Mouse (Mus musculus) CH12.LX (cell line): ENCODE measurements around the gene Itk. TPM values are rescaled to one million over a fixed set of nuclear protein-coding genes. Genes with fewer than 3 reads are reported as not detected.
A peak's percentile ranks its signal among the peaks of the same experiment; 100 is the strongest.

Experiments
- DNase-seq: peaks from one replicate; pipeline ENCODE4 v3.0.0-alpha.2; 2013; ENCODE audit errors: extremely low read depth
- H3K27ac ChIP-seq: 2 replicates; pipeline ENCODE4 v1.5.1; 2012; ENCODE audit warnings: low read depth, mild to moderate bottlenecking, control low read depth, moderate library complexity; ENCODE audit not compliant: insufficient read depth
- H3K27me3 ChIP-seq: replicated peaks from 2 replicates; pipeline ENCODE3; 2012; ENCODE audit warnings: inconsistent platforms
- H3K36me3 ChIP-seq, 2 experiments: replicated peaks in 1 of 2; 2 replicates each; pipeline versions ENCODE3 to v1.6.1; 2012; ENCODE audit warnings: inconsistent platforms in 1 of 2, low read length in 1 of 2, mild to moderate bottlenecking in 1 of 2, mixed read lengths in 1 of 2, moderate library complexity in 1 of 2; ENCODE audit not compliant: control insufficient read depth in 1 of 2, insufficient read depth in 1 of 2
- H3K4me1 ChIP-seq, 2 experiments: 2 replicates each; pipeline ENCODE4 v1.6.1; 2012; ENCODE audit warnings: inconsistent platforms in 1 of 2, moderate library complexity in 1 of 2; ENCODE audit not compliant: insufficient read depth in 2 of 2, control insufficient read depth in 1 of 2
- H3K4me2 ChIP-seq: 2 replicates; pipeline ENCODE4 v1.6.1; 2012; ENCODE audit warnings: low read depth, mild to moderate bottlenecking, control low read depth; ENCODE audit not compliant: poor library complexity, insufficient read depth, severe bottlenecking
- H3K4me3 ChIP-seq, 3 experiments: fragments of 150-350 bp in 1 of 3; sonication (generic) in 1 of 3; replicated peaks in 1 of 3; 2 replicates each; pipeline versions ENCODE3 to v1.5.1; 2011 to 2012; ENCODE audit warnings: low read depth in 2 of 3, low read length in 2 of 3, mild to moderate bottlenecking in 2 of 3, moderate library complexity in 2 of 3, control low read depth in 1 of 3, improper control_type of control experiment in 1 of 3, inconsistent platforms in 1 of 3, mixed read lengths in 1 of 3; ENCODE audit not compliant: poor library complexity in 1 of 3
- H3K79me2 ChIP-seq: replicated peaks from 2 replicates; pipeline ENCODE4 v1.6.1; 2012; ENCODE audit warnings: mild to moderate bottlenecking, moderate library complexity; ENCODE audit not compliant: control insufficient read depth, poor library complexity, insufficient read depth, severe bottlenecking; ENCODE audit errors: extremely low read depth
- H3K9ac ChIP-seq: 2 replicates; pipeline ENCODE4 v1.6.1; 2012; ENCODE audit warnings: low read depth, mild to moderate bottlenecking, control low read depth, moderate library complexity; ENCODE audit not compliant: insufficient read depth
- H3K9me3 ChIP-seq: replicated peaks from 2 replicates; pipeline ENCODE3; 2012; ENCODE audit warnings: low read length, inconsistent platforms, mixed read lengths
- BHLHE40 ChIP-seq: IDR thresholded peaks from 2 replicates; pipeline ENCODE4 v1.6.1; 2011; ENCODE audit warnings: mild to moderate bottlenecking, low read depth, low read length, improper control_type of control experiment
- CHD1 ChIP-seq: IDR thresholded peaks from 2 replicates; pipeline ENCODE4 v1.6.1; 2012; ENCODE audit warnings: low read depth, low read length, improper control_type of control experiment, inconsistent platforms
- CHD2 ChIP-seq: IDR thresholded peaks from 2 replicates; pipeline ENCODE4 v1.6.1; 2011; ENCODE audit warnings: low read length, improper control_type of control experiment
- CTCF ChIP-seq, 2 experiments: IDR thresholded peaks in 1 of 2; conservative IDR thresholded peaks in 1 of 2; 2 replicates each; pipeline ENCODE4 v1.5.1; 2011 to 2012; ENCODE audit warnings: low read depth in 2 of 2, low read length in 2 of 2, improper control_type of control experiment in 1 of 2, inconsistent platforms in 1 of 2, mild to moderate bottlenecking in 1 of 2, moderate library complexity in 1 of 2
- E2F4 ChIP-seq: IDR thresholded peaks from 2 replicates; pipeline ENCODE4 v1.6.1; 2011; ENCODE audit warnings: low read depth, low read length, improper control_type of control experiment; ENCODE audit not compliant: insufficient replicate concordance
- ELF1 ChIP-seq: IDR thresholded peaks from 2 replicates; pipeline ENCODE4 v1.6.1; 2014; ENCODE audit warnings: low read depth, mild to moderate bottlenecking, inconsistent platforms, low read length, improper control_type of control experiment
- EP300 ChIP-seq: IDR thresholded peaks from 2 replicates; pipeline ENCODE4 v1.6.1; 2011; ENCODE audit warnings: low read length, improper control_type of control experiment
- ETS1 ChIP-seq: conservative IDR thresholded peaks from 2 replicates; pipeline ENCODE4 v1.6.1; 2012; ENCODE audit warnings: low read depth, mild to moderate bottlenecking, inconsistent platforms, low read length, improper control_type of control experiment, moderate library complexity
- GABPA ChIP-seq: IDR thresholded peaks from 2 replicates; pipeline ENCODE4 v1.6.1; 2012; ENCODE audit warnings: low read depth, low read length, improper control_type of control experiment, inconsistent platforms; ENCODE audit not compliant: insufficient replicate concordance
- HCFC1 ChIP-seq: IDR thresholded peaks from 2 replicates; pipeline ENCODE4 v1.6.1; 2012; ENCODE audit warnings: low read depth, mild to moderate bottlenecking, inconsistent platforms, low read length, improper control_type of control experiment
- IRF4 ChIP-seq: IDR thresholded peaks from 2 replicates; pipeline ENCODE4 v1.6.1; 2014; ENCODE audit warnings: low read depth, mild to moderate bottlenecking, inconsistent platforms, low read length, improper control_type of control experiment
- JUN ChIP-seq: IDR thresholded peaks from 2 replicates; pipeline ENCODE4 v1.6.1; 2011; ENCODE audit warnings: low read depth, mild to moderate bottlenecking, low read length, improper control_type of control experiment, moderate library complexity; ENCODE audit not compliant: insufficient read depth
- JUND ChIP-seq: conservative IDR thresholded peaks from 2 replicates; pipeline ENCODE4 v1.6.1; 2011; ENCODE audit warnings: low read depth, low read length, improper control_type of control experiment
- KAT2A ChIP-seq: IDR thresholded peaks from 2 replicates; pipeline ENCODE4 v1.6.1; 2012; ENCODE audit warnings: low read length, improper control_type of control experiment, inconsistent platforms; ENCODE audit not compliant: insufficient replicate concordance
- MAFK ChIP-seq: IDR thresholded peaks from 2 replicates; pipeline ENCODE4 v1.6.1; 2011; ENCODE audit warnings: low read length, improper control_type of control experiment; ENCODE audit not compliant: insufficient replicate concordance
- MAX ChIP-seq: IDR thresholded peaks from 2 replicates; pipeline ENCODE4 v1.6.1; 2011; ENCODE audit warnings: low read length, improper control_type of control experiment
- MAZ ChIP-seq: IDR thresholded peaks from 2 replicates; pipeline ENCODE4 v1.6.1; 2012; ENCODE audit warnings: low read depth, mild to moderate bottlenecking, inconsistent platforms, low read length, improper control_type of control experiment, moderate library complexity
- MEF2A ChIP-seq: IDR thresholded peaks from 2 replicates; pipeline ENCODE4 v1.6.1; 2014; ENCODE audit warnings: low read depth, mild to moderate bottlenecking, inconsistent platforms, low read length, improper control_type of control experiment, borderline replicate concordance
- MXI1 ChIP-seq: IDR thresholded peaks from 2 replicates; pipeline ENCODE4 v1.6.1; 2011; ENCODE audit warnings: mild to moderate bottlenecking, low read depth, low read length, improper control_type of control experiment
- MYC ChIP-seq: IDR thresholded peaks from 2 replicates; pipeline ENCODE4 v1.6.1; 2011; ENCODE audit warnings: low read depth, mild to moderate bottlenecking, improper control_type of control experiment, low read length
- NELFE ChIP-seq: IDR thresholded peaks from 2 replicates; pipeline ENCODE4 v1.6.1; 2011; ENCODE audit warnings: low read depth, low read length, improper control_type of control experiment
- NRF1 ChIP-seq: IDR thresholded peaks from 2 replicates; pipeline ENCODE4 v1.6.1; 2014; ENCODE audit warnings: low read depth, mild to moderate bottlenecking, inconsistent platforms, low read length, improper control_type of control experiment, moderate library complexity
- PAX5 ChIP-seq: IDR thresholded peaks from 2 replicates; pipeline ENCODE4 v1.6.1; 2012; ENCODE audit warnings: low read length, inconsistent platforms, mixed read lengths
- POLR2A ChIP-seq: IDR thresholded peaks from 2 replicates; pipeline ENCODE4 v1.6.1; 2011; ENCODE audit warnings: low read depth, mild to moderate bottlenecking, improper control_type of control experiment, low read length
- POLR2AphosphoS2 ChIP-seq: IDR thresholded peaks from 2 replicates; pipeline ENCODE4 v1.6.1; 2011; ENCODE audit warnings: low read depth, low read length, improper control_type of control experiment
- RAD21 ChIP-seq: IDR thresholded peaks from 2 replicates; pipeline ENCODE4 v1.6.1; 2011; ENCODE audit warnings: low read depth, mild to moderate bottlenecking, low read length, improper control_type of control experiment, moderate library complexity
- RCOR1 ChIP-seq: conservative IDR thresholded peaks from 2 replicates; pipeline ENCODE4 v1.6.1; 2012; ENCODE audit warnings: low read depth, mild to moderate bottlenecking, inconsistent platforms, low read length, improper control_type of control experiment
- SIN3A ChIP-seq: IDR thresholded peaks from 2 replicates; pipeline ENCODE4 v1.6.1; 2012; ENCODE audit warnings: low read length, improper control_type of control experiment, inconsistent platforms
- SMC3 ChIP-seq: IDR thresholded peaks from 2 replicates; pipeline ENCODE4 v1.6.1; 2011; ENCODE audit warnings: low read depth, low read length, improper control_type of control experiment
- TBP ChIP-seq: conservative IDR thresholded peaks from 2 replicates; pipeline ENCODE4 v1.6.1; 2011; ENCODE audit warnings: low read depth, low read length, improper control_type of control experiment
- TCF12 ChIP-seq: IDR thresholded peaks from 2 replicates; pipeline ENCODE4 v1.6.1; 2014; ENCODE audit warnings: low read depth, mild to moderate bottlenecking, inconsistent platforms, low read length, improper control_type of control experiment
- UBTF ChIP-seq: IDR thresholded peaks from 2 replicates; pipeline ENCODE4 v1.6.1; 2012; ENCODE audit warnings: low read depth, mild to moderate bottlenecking, inconsistent platforms, low read length, improper control_type of control experiment, moderate library complexity
- USF1 ChIP-seq: IDR thresholded peaks from 2 replicates; pipeline ENCODE4 v1.6.1; 2014; ENCODE audit warnings: low read depth, mild to moderate bottlenecking, inconsistent platforms, low read length, improper control_type of control experiment
- USF2 ChIP-seq: conservative IDR thresholded peaks from 2 replicates; pipeline ENCODE4 v1.6.1; 2011; ENCODE audit warnings: low read depth, low read length, improper control_type of control experiment
- ZC3H11A ChIP-seq: IDR thresholded peaks from 2 replicates; pipeline ENCODE4 v1.6.1; 2012; ENCODE audit warnings: low read depth, mild to moderate bottlenecking, inconsistent platforms, low read length, improper control_type of control experiment
- ZKSCAN1 ChIP-seq: IDR thresholded peaks from 2 replicates; pipeline ENCODE4 v1.6.1; 2012; ENCODE audit warnings: low read depth, inconsistent platforms, low read length, improper control_type of control experiment, borderline replicate concordance
- ZMIZ1 ChIP-seq: IDR thresholded peaks from 2 replicates; pipeline ENCODE4 v1.6.1; 2012; ENCODE audit warnings: low read depth, mild to moderate bottlenecking, inconsistent platforms, low read length, improper control_type of control experiment
- ZNF384 ChIP-seq: IDR thresholded peaks from 2 replicates; pipeline ENCODE4 v1.6.1; 2012; ENCODE audit warnings: low read depth, low read length, improper control_type of control experiment, inconsistent platforms
- dilution Hi-C: fragments of 300-500 bp; cut with MboI; formaldehyde crosslinking; loops from 2 replicates; pipeline ENCODE4 v1.14.3; 2020; ENCODE audit warnings: low sequenced_read_pairs; ENCODE audit not compliant: extremely low pct_unique_long_range_greater_than_20kb, extremely low pct_ligation_motif_present
- in situ Hi-C: fragments of 300-500 bp; cut with MboI; formaldehyde crosslinking; loops from 3 replicates; pipeline ENCODE4 v1.14.3; 2019; ENCODE audit warnings: low sequenced_read_pairs, low pct_ligation_motif_present, low pct_unique_long_range_greater_than_20kb, mixed read lengths
- polyA plus RNA-seq: library from polyadenylated mRNA; unstranded; fragments of >175 nt; gene quantifications from 2 replicates; pipeline ENCODE4 v1.2.1, GENCODE M21; 2012; ENCODE audit warnings: low read depth; ENCODE audit not compliant: insufficient read length
- total RNA-seq, 2 experiments: library from RNA; depleted of rRNA; stranded (reverse); fragments of 300-350 nt in 1 of 2; fragments of >200 nt in 1 of 2; gene quantifications; 2 replicates each; pipeline ENCODE4 v1.2.3; 2012 to 2014

The Itk gene
- total and polyA plus RNA-seq, 3 experiments, result 0.11 to 0.64 (median 0.17) TPM

DNA sequence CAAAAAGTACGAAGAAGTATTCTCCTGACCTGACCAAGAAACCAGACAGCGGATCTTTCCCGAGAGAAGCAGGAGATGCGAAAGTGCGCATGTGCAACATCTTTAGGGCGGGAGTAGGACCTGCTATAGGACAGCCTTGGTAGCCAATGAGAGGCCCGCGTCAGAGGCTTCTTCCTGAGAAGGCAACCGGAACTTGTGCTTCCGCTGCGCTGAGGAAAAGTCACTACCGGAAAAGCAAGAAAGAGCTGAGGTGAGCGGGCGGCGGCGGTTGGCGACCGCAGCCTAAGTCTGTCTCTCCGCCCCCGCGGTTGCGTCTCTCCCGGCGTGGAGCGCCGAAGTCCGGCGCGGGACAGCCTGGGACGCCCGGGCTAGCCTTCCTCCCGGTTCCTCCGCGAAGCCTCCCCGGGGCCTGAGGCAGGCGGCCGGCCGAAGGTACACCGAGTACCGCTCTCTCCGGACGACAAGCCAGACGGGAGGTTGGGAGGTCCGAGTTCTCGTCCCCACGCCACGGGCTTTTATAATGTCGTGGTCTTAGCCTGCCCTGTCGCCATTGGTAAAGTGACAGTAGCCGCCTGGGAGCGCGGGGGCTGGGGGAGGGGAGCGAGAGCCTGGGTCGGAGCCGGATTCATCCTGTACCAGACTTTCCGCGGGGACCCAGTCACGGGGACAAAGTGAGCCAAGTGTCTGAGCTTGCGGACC is 47.6 kb upstream of the Itk start, which contains the start of gene Med7:
Med7 (plus strand) TSS at position 166 of the 699 bp plus-strand sequence.
- in situ Hi-C loops, result loop anchor here (5.0 kb wide), 2 partner anchors 50 to 130 kb away; partner anchors contain the start of gene Itk

DNA sequence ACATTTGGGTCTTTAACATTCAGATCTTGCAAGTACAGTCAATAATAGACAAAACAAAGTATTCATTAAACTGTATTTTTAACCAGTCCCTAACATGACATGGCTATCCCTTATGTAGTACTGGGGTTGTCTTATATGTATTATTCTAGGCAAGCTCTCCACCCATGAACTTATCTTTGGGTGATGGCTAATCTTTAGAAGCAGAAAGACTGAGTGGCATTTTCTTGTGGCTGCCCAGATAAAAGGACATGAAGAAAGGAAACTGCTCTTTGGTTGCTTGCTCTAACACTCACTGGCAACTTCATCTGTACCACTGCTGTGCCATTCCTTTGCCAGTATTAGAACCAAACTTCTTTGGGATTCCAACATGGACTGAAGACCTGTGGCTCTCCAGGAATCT is 46.0 kb upstream of the Itk start:
- H3K4me2 ChIP-seq, result no peak overlapping the region
- DNase-seq, result no peak
- no peak for TF ChIP-seq NELFE
- no peak for TF ChIP-seq ZC3H11A
- no peak for TF ChIP-seq USF2
- TF ChIP-seq, all 38 proteins: peak for 0
- Histone ChIP-seq H3K9me3 (no peaks in the 10 kb centered on the region), H3K36me3 (peaks cover 7 to 21% of the 10 kb centered on the region in 2 experiments), H3K4me3 (no peak overlapping the region), H3K79me2 (peaks cover 32% of the 10 kb centered on the region), H3K27me3 (no peaks in the 10 kb centered on the region), H3K4me1 (peaks cover 3 to 54% of the 10 kb centered on the region in 2 experiments; a peak in 3 of 4 replicates), H3K9ac (no peak overlapping the region), H3K27ac (no peak overlapping the region)
- dilution Hi-C loops (no loop called here), in situ Hi-C loops (loop anchor here (5.0 kb wide), 2 partner anchors 48 to 128 kb away; partner anchors contain the start of gene Itk)

More for the DNA sequence above, 47.6 kb upstream of the Itk start, which contains the start of gene Med7:
- Histone ChIP-seq H3K9me3 (no peaks in the 10 kb centered on the region), H3K79me2 (peaks cover 39% of the 10 kb centered on the region), H3K4me3 (peak within 1 kb of the TSS; percentile 82 to 84 (median 84)), H3K4me1 (peaks cover 0 to 57% of the 10 kb centered on the region in 2 experiments; a peak in 3 of 4 replicates), H3K27ac (peak within 1 kb of the TSS; percentile 76), H3K27me3 (no peaks in the 10 kb centered on the region), H3K9ac (peak within 1 kb of the TSS; percentile 95), H3K4me2 (peak within 1 kb of the TSS; percentile 98), H3K36me3 (peaks cover 16 to 37% of the 10 kb centered on the region in 2 experiments)
- peak; percentile 100 for DNase-seq
- TF ChIP-seq SIN3A, result peak; percentile 97
- no peak for TF ChIP-seq CTCF (conservative IDR thresholded peaks at IDR 0.05 in 1 of 2, IDR thresholded peaks at IDR 0.05 in 1 of 2; ENCODE audit: low read depth in 2 of 2, low read length in 2 of 2)
- peak; percentile 47; the same call in 1 of the 2 replicates for TF ChIP-seq EP300
- peak; percentile 92 for TF ChIP-seq TBP
- peak; percentile 79; the same call in 1 of the 2 replicates for TF ChIP-seq CHD2
- peak; percentile 83 for TF ChIP-seq HCFC1
- TF ChIP-seq GABPA, result no peak
- peak; percentile 95 for TF ChIP-seq TCF12
- TF ChIP-seq MAZ, result 0 out of 2 replicates have a peak, but pooled peaks have one; percentile 62
- TF ChIP-seq MXI1, result peak; percentile 94
- peak; percentile 99 for TF ChIP-seq ELF1
- TF ChIP-seq RAD21, result no peak; the same call in 1 of the 2 replicates
- TF ChIP-seq USF1, result no peak
- TF ChIP-seq ZKSCAN1, result no peak
- TF ChIP-seq UBTF, result peak; percentile 96
- peak; percentile 69; the same call in 1 of the 2 replicates for TF ChIP-seq KAT2A
- TF ChIP-seq NRF1, result peak; percentile 96
- no peak; the same call in 1 of the 2 replicates for TF ChIP-seq SMC3
- 0 out of 2 replicates have a peak, but pooled peaks have one; percentile 46 for TF ChIP-seq MAFK
- TF ChIP-seq BHLHE40, result peak; percentile 71
- TF ChIP-seq ZMIZ1, result peak; percentile 96
- TF ChIP-seq IRF4, result peak; percentile 77
- no peak for TF ChIP-seq ZC3H11A
- TF ChIP-seq USF2, result no peak
- peak; percentile 81 for TF ChIP-seq MEF2A
- peak; percentile 97 for TF ChIP-seq NELFE
- peak; percentile 94 for TF ChIP-seq POLR2AphosphoS2
- peak; percentile 79; the same call in 1 of the 2 replicates for TF ChIP-seq E2F4
- TF ChIP-seq JUN, result no peak
- no peak for TF ChIP-seq JUND
- no peak for TF ChIP-seq PAX5
- peak; percentile 86 for TF ChIP-seq MYC
- TF ChIP-seq RCOR1, result no peak; the same call in 1 of the 2 replicates
- TF ChIP-seq ZNF384, result no peak
- TF ChIP-seq ETS1, result peak; percentile 57; the same call in 1 of the 2 replicates
- TF ChIP-seq POLR2A, result peak; percentile 97
- peak; percentile 67; the same call in 1 of the 2 replicates for TF ChIP-seq CHD1
- peak; percentile 84 for TF ChIP-seq MAX
- dilution Hi-C loops, result no loop called here
